Mouse (Mus musculus) embryonic facial prominence, embryonic 13.5 days (tissue): ENCODE results near the gene Pdilt. TPM values are rescaled to one million over a fixed set of nuclear protein-coding genes. Genes with fewer than 3 reads are reported as not detected.

Experiments used
- ATAC-seq: fragments of 200-750 bp; cut with Nextera tagmentation; 2 replicates; pipeline ENCODE4 v1.8.0; 2017; ENCODE audit warnings: low read depth; ENCODE audit not compliant: insufficient number of reproducible peaks, insufficient read depth, low FRiP score, low TSS enrichment
- H3K27ac ChIP-seq: fragments of 300-500 bp; sonication (generic); 2 replicates; pipeline ENCODE4 v1.5.1; 2015; ENCODE audit warnings: moderate library complexity, mild to moderate bottlenecking, inconsistent platforms
- H3K27me3 ChIP-seq: fragments of 300-500 bp; sonication (generic); 2 replicates; pipeline ENCODE4 v1.6.1; 2015; ENCODE audit warnings: mild to moderate bottlenecking, inconsistent platforms
- H3K36me3 ChIP-seq: fragments of 300-500 bp; sonication (generic); 2 replicates; pipeline ENCODE4 v1.6.1; 2015; ENCODE audit warnings: mild to moderate bottlenecking, inconsistent platforms
- H3K4me1 ChIP-seq: fragments of 300-500 bp; sonication (generic); 2 replicates; pipeline ENCODE4 v1.6.1; 2015; ENCODE audit warnings: inconsistent platforms
- H3K4me2 ChIP-seq: fragments of 300-500 bp; sonication (generic); 2 replicates; pipeline ENCODE4 v1.6.1; 2015; ENCODE audit warnings: moderate library complexity, mild to moderate bottlenecking, inconsistent platforms
- H3K4me3 ChIP-seq: fragments of 300-500 bp; sonication (generic); 2 replicates; pipeline ENCODE4 v1.5.1; 2015; ENCODE audit warnings: mild to moderate bottlenecking, inconsistent platforms
- H3K9ac ChIP-seq: fragments of 300-500 bp; sonication (generic); 2 replicates; pipeline ENCODE4 v1.6.1; 2015; ENCODE audit warnings: mild to moderate bottlenecking, inconsistent platforms
- H3K9me3 ChIP-seq: fragments of 300-500 bp; sonication (generic); 2 replicates; pipeline ENCODE4 v1.6.1; 2016; ENCODE audit warnings: inconsistent platforms
- WGBS: fragments of 180-500 bp; shearing (Covaris S2); methylation state at CpG from one replicate; pipeline ENCODE4 v1.1.7; 2015; ENCODE audit warnings: mixed read lengths; 5-methylcytosine and 5-hydroxymethylcytosine counted together
- polyA plus RNA-seq: library from polyadenylated mRNA; unstranded; fragments of >200 nt; fragmentation: Nextera tagmentation; extraction: Ambion mirVana; gene quantifications from 2 replicates; pipeline ENCODE4 v1.2.1, GENCODE M21; 2015

Pdilt gene
- polyA plus RNA-seq, 1 experiment from 2014 or later, result not detected

DNA sequence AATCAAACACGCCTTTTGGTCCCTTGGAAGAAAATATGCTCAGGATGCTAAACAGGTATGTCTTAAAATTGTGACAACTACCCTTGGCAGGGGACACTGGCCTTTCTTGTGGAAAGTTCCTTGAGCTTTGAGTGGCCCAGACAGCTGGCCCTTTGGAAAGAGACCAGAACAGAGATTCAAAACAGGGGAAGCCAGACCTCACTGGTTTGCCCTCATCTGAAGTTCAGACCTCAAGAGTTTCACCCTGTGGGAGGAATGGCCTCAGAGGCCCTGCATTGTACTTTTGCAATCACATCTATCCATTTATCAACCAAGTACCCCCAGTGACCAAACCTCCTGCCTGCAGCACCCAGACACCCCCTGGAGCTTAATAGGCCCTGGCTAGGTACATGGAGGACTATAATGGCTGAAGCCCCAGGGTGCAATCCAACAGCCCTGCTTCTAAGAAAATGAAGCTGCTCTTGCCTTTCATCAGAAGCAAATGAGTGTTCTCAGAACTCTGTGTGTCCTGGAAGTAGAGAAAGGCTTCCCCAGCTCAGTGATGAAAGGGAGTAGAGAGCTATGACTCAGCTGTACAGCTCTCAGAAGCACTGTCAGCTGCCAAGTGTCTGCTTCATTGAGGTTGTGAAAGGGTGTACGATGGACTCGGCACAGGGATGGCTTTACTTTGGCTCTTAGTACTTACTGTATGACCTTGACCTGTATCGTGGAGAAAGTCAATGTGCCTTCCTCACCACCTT, 33.1 kb downstream of the Pdilt start:
- H3K4me1 ChIP-seq, result no peaks in the 10 kb centered on the region
- H3K4me3 ChIP-seq, result no peak overlapping the region
- H3K4me2 ChIP-seq, result no peak overlapping the region
- no peak for ATAC-seq
- H3K36me3 ChIP-seq, result no peaks in the 10 kb centered on the region
- no peak overlapping the region for H3K27ac ChIP-seq
- WGBS, result 85% methylated on average over 4 of the region's 4 CpGs
- no peaks in the 10 kb centered on the region for H3K9me3 ChIP-seq
- H3K27me3 ChIP-seq, result no peaks in the 10 kb centered on the region
- H3K9ac ChIP-seq, result no peak overlapping the region

DNA sequence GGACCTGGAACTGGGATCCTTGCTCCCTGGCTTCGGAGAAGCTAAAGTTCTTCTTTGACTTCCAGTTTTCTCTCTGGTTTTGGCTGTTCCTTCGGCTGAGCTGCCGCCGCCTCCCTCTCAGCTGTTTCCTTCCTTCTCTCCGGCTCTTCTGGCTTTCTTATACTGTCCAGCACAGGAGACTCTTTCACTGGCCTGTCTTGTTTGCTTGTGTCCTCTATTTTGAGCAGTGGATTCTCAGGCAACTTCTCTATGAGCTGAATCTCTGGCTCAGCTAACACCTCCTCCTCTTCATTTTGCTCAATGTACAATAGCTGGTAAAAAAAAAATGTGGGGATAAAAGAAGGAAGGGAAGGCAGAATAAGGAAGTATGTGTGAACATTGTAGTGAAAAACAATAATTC, 36.6 kb downstream of the Pdilt start:
- WGBS, result 80% methylated on average over 5 of the region's 5 CpGs
- H3K4me1 ChIP-seq, result no peaks in the 10 kb centered on the region
- no peak for ATAC-seq
- H3K4me2 ChIP-seq, result no peak overlapping the region
- no peak overlapping the region for H3K9ac ChIP-seq
- no peak overlapping the region for H3K27ac ChIP-seq
- no peak overlapping the region for H3K4me3 ChIP-seq
- no peaks in the 10 kb centered on the region for H3K9me3 ChIP-seq
- no peaks in the 10 kb centered on the region for H3K27me3 ChIP-seq
- H3K36me3 ChIP-seq, result no peaks in the 10 kb centered on the region

DNA sequence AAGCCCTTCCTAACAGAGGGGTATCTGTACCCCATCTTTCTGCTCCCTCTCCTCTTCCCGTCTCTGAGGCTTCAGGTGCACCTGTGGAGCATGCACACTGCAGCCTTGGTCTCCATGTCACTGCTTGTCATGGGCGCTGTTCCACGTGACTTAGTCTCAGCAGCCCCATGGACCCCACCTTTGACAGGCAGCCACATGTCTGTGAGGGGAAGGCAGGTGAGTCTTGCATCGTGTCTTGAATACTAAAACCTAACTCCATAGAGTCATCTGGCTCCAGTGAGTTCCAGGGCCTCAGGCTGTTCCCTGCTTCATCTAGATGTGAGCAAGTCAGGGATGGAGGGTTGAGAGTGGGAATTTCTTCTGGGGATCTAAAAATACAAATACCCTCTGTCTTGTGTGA, 39.1 kb downstream of the Pdilt start:
- H3K4me2 ChIP-seq, result no peak overlapping the region
- H3K27ac ChIP-seq, result no peak overlapping the region
- no peak for ATAC-seq
- no peak overlapping the region for H3K4me3 ChIP-seq
- H3K9ac ChIP-seq, result no peak overlapping the region
- no peaks in the 10 kb centered on the region for H3K9me3 ChIP-seq
- H3K36me3 ChIP-seq, result no peaks in the 10 kb centered on the region
- no peaks in the 10 kb centered on the region for H3K4me1 ChIP-seq
- WGBS, result 68% methylated on average over 4 of the region's 4 CpGs
- H3K27me3 ChIP-seq, result no peaks in the 10 kb centered on the region

DNA sequence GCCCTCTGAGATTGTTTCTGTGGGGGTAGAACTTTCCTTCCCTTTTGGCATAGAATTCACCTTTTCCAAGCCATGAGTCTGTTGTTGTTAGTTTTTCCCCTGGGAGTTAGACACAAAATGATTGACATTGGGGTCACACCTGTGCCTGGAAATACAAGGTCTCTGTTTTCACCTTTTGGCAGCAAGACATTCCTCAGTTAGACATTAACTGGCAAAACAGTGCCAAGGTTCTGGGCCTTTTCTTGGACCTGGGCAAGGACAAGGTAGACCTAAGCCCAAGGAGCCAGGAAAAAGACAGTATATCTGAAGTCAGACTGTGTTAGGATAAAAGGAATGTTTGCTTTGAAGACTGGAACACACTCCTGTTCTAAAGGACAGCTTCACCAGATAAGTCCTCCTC, 44.0 kb downstream of the Pdilt start, which contains the start of gene Umod:
Gene Umod, minus strand, starts transcription at position 27 of the 400 bp plus-strand sequence.
- H3K4me3 ChIP-seq, result no peak within 1 kb of the TSS
- H3K27ac ChIP-seq, result no peak within 1 kb of the TSS
- H3K9ac ChIP-seq, result no peak within 1 kb of the TSS
- no peaks in the 10 kb centered on the region for H3K36me3 ChIP-seq
- H3K9me3 ChIP-seq, result no peaks in the 10 kb centered on the region
- no peaks in the 10 kb centered on the region for H3K27me3 ChIP-seq
- H3K4me1 ChIP-seq, result no peaks in the 10 kb centered on the region
- ATAC-seq, result no peak
- no peak within 1 kb of the TSS for H3K4me2 ChIP-seq

DNA sequence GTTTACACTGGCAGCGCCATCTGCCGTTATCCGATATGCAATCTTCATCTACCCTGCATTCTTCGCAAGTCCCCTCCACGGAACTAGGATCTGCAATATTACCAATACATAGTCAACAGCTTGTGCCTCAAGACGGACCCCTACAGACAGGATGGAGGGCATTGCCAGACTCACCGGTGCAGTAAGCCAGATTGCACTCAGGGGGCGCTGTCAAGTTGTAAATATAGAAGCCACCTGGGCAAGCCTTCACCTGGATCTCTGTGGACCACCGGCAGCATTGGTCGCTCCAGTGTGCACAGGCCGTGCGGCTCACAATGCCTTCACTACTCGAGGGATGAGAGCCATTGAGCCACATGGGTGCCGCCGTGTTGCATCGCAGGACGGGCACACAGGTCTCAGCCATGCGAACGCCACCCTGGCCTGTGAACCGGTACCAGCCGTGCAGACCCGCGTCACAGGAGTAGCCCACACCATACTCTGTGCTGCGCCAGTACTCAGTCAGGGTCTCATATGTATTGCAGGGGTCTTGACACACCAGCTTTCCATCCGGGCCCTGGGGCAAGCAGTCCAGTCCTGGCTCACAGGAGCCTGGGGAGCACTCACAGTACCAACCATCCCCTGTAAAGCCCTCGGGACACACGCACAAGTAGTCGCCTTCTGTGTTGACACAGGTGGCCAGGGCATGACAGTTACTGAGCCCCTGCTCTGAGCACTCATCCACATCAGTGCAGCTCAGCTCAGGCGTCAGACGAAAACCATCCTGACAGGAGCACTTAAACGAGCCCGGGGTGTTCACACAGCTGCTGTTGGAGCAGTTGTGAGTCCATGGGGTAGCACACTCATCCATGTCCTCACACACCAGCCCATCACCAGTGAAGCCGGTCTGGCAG, 46.5 kb downstream of the Pdilt start:
- no peak overlapping the region for H3K9ac ChIP-seq
- no peaks in the 10 kb centered on the region for H3K36me3 ChIP-seq
- H3K4me2 ChIP-seq, result no peak overlapping the region
- 75% methylated on average over 33 of the region's 33 CpGs for WGBS
- H3K27ac ChIP-seq, result no peak overlapping the region
- no peaks in the 10 kb centered on the region for H3K27me3 ChIP-seq
- no peaks in the 10 kb centered on the region for H3K4me1 ChIP-seq
- no peaks in the 10 kb centered on the region for H3K9me3 ChIP-seq
- H3K4me3 ChIP-seq, result no peak overlapping the region
- 0 out of 2 replicates have a peak, but pooled peaks have one; percentile 48 for ATAC-seq

DNA sequence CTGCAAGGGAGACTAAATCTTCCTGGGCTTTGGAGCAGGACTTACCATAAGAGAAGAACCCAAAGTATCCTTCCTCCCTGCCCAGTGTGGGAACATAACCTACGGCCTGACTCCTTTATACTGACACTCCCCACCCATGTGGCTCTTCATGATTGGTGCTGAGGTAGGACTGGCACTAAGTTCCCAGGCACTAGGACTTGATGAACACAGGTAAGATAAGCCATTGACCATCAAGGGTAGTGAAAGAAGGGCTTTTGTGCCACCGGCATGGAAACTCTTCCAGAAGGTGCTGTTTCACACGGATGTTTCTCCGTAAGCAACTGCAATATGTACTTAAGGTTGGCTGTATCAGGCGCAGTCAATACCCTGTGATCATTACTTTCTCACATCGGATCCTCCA, 64.1 kb downstream of the Pdilt start, which contains the start of gene Gp2:
Gene Gp2, minus strand, starts transcription at position 101 of the 400 bp plus-strand sequence.
- Histone ChIP-seq H3K4me2 (no peak within 1 kb of the TSS), H3K36me3 (no peaks in the 10 kb centered on the region), H3K9ac (no peak within 1 kb of the TSS), H3K27me3 (no peaks in the 10 kb centered on the region), H3K4me1 (no peaks in the 10 kb centered on the region), H3K27ac (no peak within 1 kb of the TSS), H3K4me3 (no peak within 1 kb of the TSS), H3K9me3 (no peaks in the 10 kb centered on the region)
- ATAC-seq, result no peak
- 90% methylated on average over 6 of the region's 6 CpGs for WGBS

DNA sequence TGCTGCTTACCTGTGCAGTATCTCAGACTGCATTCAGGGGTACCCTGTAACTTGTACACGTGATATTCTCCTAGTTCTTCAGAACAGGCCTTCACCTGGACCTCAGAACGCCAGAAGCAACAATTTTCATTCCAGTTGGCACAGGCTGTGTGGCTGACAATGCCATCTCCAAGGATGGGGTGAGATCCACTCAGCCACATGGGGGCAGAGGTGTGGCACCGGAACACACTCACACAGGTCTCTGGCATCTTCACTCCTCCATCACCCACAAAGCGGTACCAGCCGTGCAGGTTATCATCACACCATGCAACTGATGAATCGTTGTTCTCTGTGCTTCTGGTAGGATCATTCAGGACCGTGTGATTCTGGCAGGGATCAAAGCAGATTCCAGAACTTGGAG, 69.1 kb downstream of the Pdilt start:
- Histone ChIP-seq H3K36me3 (no peaks in the 10 kb centered on the region), H3K4me1 (no peaks in the 10 kb centered on the region), H3K9me3 (no peaks in the 10 kb centered on the region), H3K9ac (no peak overlapping the region), H3K4me2 (no peak overlapping the region), H3K27ac (no peak overlapping the region), H3K4me3 (no peak overlapping the region), H3K27me3 (no peaks in the 10 kb centered on the region)
- no peak for ATAC-seq
- WGBS, result 83% methylated on average over 7 of the region's 7 CpGs

DNA sequence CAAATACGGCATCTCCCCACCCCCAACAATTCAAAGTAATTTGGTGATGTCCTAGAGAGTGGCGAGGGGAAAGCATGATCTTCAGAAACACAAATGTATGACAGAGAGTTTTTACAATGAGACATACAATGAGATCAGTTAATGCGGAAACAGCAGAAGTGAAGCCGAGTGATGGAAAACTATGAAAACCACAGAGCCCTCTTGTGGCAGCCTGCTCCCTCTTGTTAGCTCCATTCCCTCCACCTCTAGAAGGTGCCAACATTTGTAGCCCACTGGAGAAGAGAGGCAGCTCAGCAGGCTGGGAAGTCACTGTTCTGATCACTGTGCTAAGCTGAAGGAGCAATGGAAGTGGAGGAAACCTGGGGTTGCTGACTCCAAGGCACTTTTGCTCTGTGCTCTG, 79.4 kb downstream of the Pdilt start:
- no peak overlapping the region for H3K4me3 ChIP-seq
- ATAC-seq, result no peak
- no peak overlapping the region for H3K27ac ChIP-seq
- H3K4me1 ChIP-seq, result no peaks in the 10 kb centered on the region
- no peak overlapping the region for H3K4me2 ChIP-seq
- H3K9ac ChIP-seq, result no peak overlapping the region
- 70% methylated on average over 4 of the region's 4 CpGs for WGBS
- no peaks in the 10 kb centered on the region for H3K36me3 ChIP-seq
- H3K9me3 ChIP-seq, result no peaks in the 10 kb centered on the region
- no peaks in the 10 kb centered on the region for H3K27me3 ChIP-seq

DNA sequence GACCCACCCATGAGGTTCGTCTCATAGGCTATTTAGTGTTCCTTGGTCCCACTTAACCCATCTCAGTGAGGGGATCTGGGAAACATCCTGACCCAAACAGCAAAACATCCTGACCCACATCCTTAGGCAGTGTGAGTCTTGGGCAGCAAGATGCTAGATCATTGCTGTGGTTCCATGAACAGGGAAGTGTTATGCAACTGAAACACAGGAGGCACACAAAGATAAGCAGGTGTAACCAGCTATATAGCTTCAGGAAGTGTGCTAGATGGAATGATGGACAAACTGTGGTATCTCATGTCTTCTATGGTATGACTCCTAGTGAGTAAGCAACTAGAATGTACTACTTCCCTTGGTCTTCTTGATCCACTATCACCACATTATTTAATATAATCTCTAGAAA, 81.4 kb downstream of the Pdilt start:
- H3K4me2 ChIP-seq, result no peak overlapping the region
- no peak for ATAC-seq
- no peaks in the 10 kb centered on the region for H3K36me3 ChIP-seq
- no peaks in the 10 kb centered on the region for H3K9me3 ChIP-seq
- no peak overlapping the region for H3K9ac ChIP-seq
- H3K27ac ChIP-seq, result no peak overlapping the region
- no peaks in the 10 kb centered on the region for H3K27me3 ChIP-seq
- WGBS, result 75% methylated on average over 1 of the region's 1 CpGs
- no peak overlapping the region for H3K4me3 ChIP-seq
- no peaks in the 10 kb centered on the region for H3K4me1 ChIP-seq

Other genes starting within 250 kb of the Pdilt start
- gene Gp2, start 64.2 kb downstream of the Pdilt start, polyA plus RNA-seq, result not detected in 2 replicates
- gene Umod, start 44.2 kb downstream of the Pdilt start, polyA plus RNA-seq, result not detected in 2 replicates
- not detected in 2 replicates for gene Acsm5, start 4.0 kb downstream of the Pdilt start, polyA plus RNA-seq
- gene Acsm2, start 30.9 kb upstream of the Pdilt start, polyA plus RNA-seq, result not detected in 2 replicates
- 0.96 TPM in 1 of 2 replicates, not detected in the other for gene Acsm1, start 83.5 kb upstream of the Pdilt start, polyA plus RNA-seq
- gene Acsm4, start 166.5 kb upstream of the Pdilt start, polyA plus RNA-seq, result 3.1 and 10.5 TPM in 2 replicates
- gene Thumpd1, start 197.3 kb upstream of the Pdilt start, polyA plus RNA-seq, result 78.2 and 83.5 TPM in 2 replicates
- gene Acsm3, start 237.4 kb upstream of the Pdilt start, polyA plus RNA-seq, result 0.18 and 0.32 TPM in 2 replicates